Mouse (Mus musculus): ENCODE results near the gene Hist1h2ac. TPM values are rescaled to one million over a fixed set of nuclear protein-coding genes. Genes with fewer than 3 reads are reported as not detected.
"Not testable (repeated sequence)": the region's sequence is repeated elsewhere in the genome, so short reads cannot be mapped to it uniquely, and the experiment has no call there.

The Hist1h2ac gene
- polyA plus RNA-seq, 1 experiment from 2014 or later = 1.1 TPM

GRCm38 (mm10) chr13:23710374-23711089 is 26.8 kb upstream of the Hist1h2ac start, which contains the start of gene Hfe:
Gene Hfe (minus strand): TSS chr13:23710854.
- no peak for ATAC-seq (ENCODE audit: insufficient number of reproducible peaks, low FRiP score, low TSS enrichment, low read depth)
- Histone ChIP-seq H3K27me3 (no peaks in the 10 kb centered on the region), H3K36me3 (no peaks in the 10 kb centered on the region), H3K9ac (peak within 1 kb of the TSS; percentile 33), H3K27ac (replicated peaks) (no peak within 1 kb of the TSS), H3K4me3 (replicated peaks) (peak within 1 kb of the TSS; percentile 47), H3K4me2 (replicated peaks) (peak within 1 kb of the TSS; percentile 76), H3K4me1 (peaks cover 11% of the 10 kb centered on the region; the same call in 1 of the 2 replicates), H3K9me3 (replicated peaks) (no peaks in the 10 kb centered on the region)
- 3% methylated on average over 17 of the region's 17 CpGs for WGBS

- WGBS = 13% methylated on average over 15 of the region's 15 CpGs
- no peaks in the 10 kb centered on the region for H3K27me3 ChIP-seq
- peak overlapping the region; percentile 33 for H3K9ac ChIP-seq
- no peak overlapping the region for H3K27ac ChIP-seq (replicated peaks)
- H3K4me1 ChIP-seq = peaks cover 11% of the 10 kb centered on the region; the same call in 1 of the 2 replicates
- H3K36me3 ChIP-seq = no peaks in the 10 kb centered on the region
- H3K4me3 ChIP-seq (replicated peaks) = peak overlapping the region; percentile 47
- ATAC-seq (ENCODE audit: insufficient number of reproducible peaks, low FRiP score, low TSS enrichment, low read depth) = no peak
- H3K9me3 ChIP-seq (replicated peaks) = no peaks in the 10 kb centered on the region
- peak overlapping the region; percentile 76 for H3K4me2 ChIP-seq (replicated peaks)
These were observed 26.1 kb upstream of the Hist1h2ac start for GRCm38 (mm10) chr13:23709714-23710373.

- ATAC-seq (ENCODE audit: insufficient number of reproducible peaks, low FRiP score, low TSS enrichment, low read depth) = no peak
- Histone ChIP-seq H3K27ac (replicated peaks) (no peak overlapping the region), H3K4me1 (peaks cover 11% of the 10 kb centered on the region; the same call in 1 of the 2 replicates), H3K4me3 (replicated peaks) (no peak overlapping the region), H3K9ac (no peak overlapping the region), H3K27me3 (no peaks in the 10 kb centered on the region), H3K9me3 (replicated peaks) (no peaks in the 10 kb centered on the region), H3K36me3 (no peaks in the 10 kb centered on the region), H3K4me2 (replicated peaks) (no peak overlapping the region)
- WGBS = 61% methylated on average over 4 of the region's 4 CpGs
These were observed 24.9 kb upstream of the Hist1h2ac start for GRCm38 (mm10) chr13:23708654-23709053.

GRCm38 (mm10) chr13:23708041-23708440 is 24.3 kb upstream of the Hist1h2ac start:
- no peak overlapping the region for H3K4me3 ChIP-seq (replicated peaks)
- no peak overlapping the region for H3K27ac ChIP-seq (replicated peaks)
- no peak for ATAC-seq (ENCODE audit: insufficient number of reproducible peaks, low FRiP score, low TSS enrichment, low read depth)
- no peaks in the 10 kb centered on the region for H3K27me3 ChIP-seq
- 76% methylated on average over 4 of the region's 4 CpGs for WGBS
- H3K4me1 ChIP-seq = peaks cover 11% of the 10 kb centered on the region; the same call in 1 of the 2 replicates
- no peak overlapping the region for H3K4me2 ChIP-seq (replicated peaks)
- H3K9ac ChIP-seq = no peak overlapping the region
- no peaks in the 10 kb centered on the region for H3K36me3 ChIP-seq
- no peaks in the 10 kb centered on the region for H3K9me3 ChIP-seq (replicated peaks)

- no peak overlapping the region for H3K4me2 ChIP-seq (replicated peaks)
- 93% methylated on average over 12 of the region's 12 CpGs for WGBS
- no peaks in the 10 kb centered on the region for H3K9me3 ChIP-seq (replicated peaks)
- peaks cover 11% of the 10 kb centered on the region; the same call in 1 of the 2 replicates for H3K4me1 ChIP-seq
- no peaks in the 10 kb centered on the region for H3K36me3 ChIP-seq
- no peak overlapping the region for H3K4me3 ChIP-seq (replicated peaks)
- H3K27ac ChIP-seq (replicated peaks) = no peak overlapping the region
- H3K9ac ChIP-seq = no peak overlapping the region
- no peak for ATAC-seq (ENCODE audit: insufficient number of reproducible peaks, low FRiP score, low TSS enrichment, low read depth)
- H3K27me3 ChIP-seq = no peaks in the 10 kb centered on the region
These were observed 23.0 kb upstream of the Hist1h2ac start for GRCm38 (mm10) chr13:23706771-23707170.

- Histone ChIP-seq H3K4me1 (peaks cover 14% of the 10 kb centered on the region; the same call in 1 of the 2 replicates), H3K4me3 (replicated peaks) (no peak overlapping the region), H3K9me3 (replicated peaks) (no peaks in the 10 kb centered on the region), H3K4me2 (replicated peaks) (no peak overlapping the region), H3K27me3 (no peaks in the 10 kb centered on the region), H3K27ac (replicated peaks) (no peak overlapping the region), H3K36me3 (no peaks in the 10 kb centered on the region), H3K9ac (no peak overlapping the region)
- ATAC-seq (ENCODE audit: insufficient number of reproducible peaks, low FRiP score, low TSS enrichment, low read depth) = no peak
- 90% methylated on average over 7 of the region's 7 CpGs for WGBS
These were observed 22.1 kb upstream of the Hist1h2ac start for GRCm38 (mm10) chr13:23705751-23706356.

- not testable (repeated sequence) for H3K27me3 ChIP-seq; H3K9me3 ChIP-seq (replicated peaks); H3K36me3 ChIP-seq; H3K9ac ChIP-seq; H3K4me3 ChIP-seq (replicated peaks); H3K4me2 ChIP-seq (replicated peaks); ATAC-seq (ENCODE audit: insufficient number of reproducible peaks, low FRiP score, low TSS enrichment, low read depth); H3K27ac ChIP-seq (replicated peaks)
- 84% methylated on average over 2 of the region's 2 CpGs for WGBS
- 0 out of 2 replicates have a peak, but pooled peaks cover 10% of the 10 kb centered on the region for H3K4me1 ChIP-seq
These were observed 19.1 kb upstream of the Hist1h2ac start for GRCm38 (mm10) chr13:23702801-23703200.

GRCm38 (mm10) chr13:23702220-23702619 is 18.5 kb upstream of the Hist1h2ac start:
- Histone ChIP-seq H3K27me3 (no peaks in the 10 kb centered on the region), H3K4me3 (replicated peaks) (no peak overlapping the region), H3K36me3 (no peaks in the 10 kb centered on the region), H3K4me1 (0 out of 2 replicates have a peak, but pooled peaks cover 10% of the 10 kb centered on the region), H3K9me3 (replicated peaks) (no peaks in the 10 kb centered on the region), H3K9ac (no peak overlapping the region), H3K27ac (replicated peaks) (no peak overlapping the region), H3K4me2 (replicated peaks) (no peak overlapping the region)
- WGBS = 57% methylated on average over 4 of the region's 4 CpGs
- no peak for ATAC-seq (ENCODE audit: insufficient number of reproducible peaks, low FRiP score, low TSS enrichment, low read depth)

- no peaks in the 10 kb centered on the region for H3K27me3 ChIP-seq
- ATAC-seq (ENCODE audit: insufficient number of reproducible peaks, low FRiP score, low TSS enrichment, low read depth) = peak; percentile 48; the same call in 1 of the 2 replicates
- H3K36me3 ChIP-seq = no peaks in the 10 kb centered on the region
- WGBS = 29% methylated on average over 8 of the region's 8 CpGs
- H3K4me1 ChIP-seq = 0 out of 2 replicates have a peak, but pooled peaks cover 14% of the 10 kb centered on the region
- H3K9ac ChIP-seq = no peak overlapping the region
- H3K4me2 ChIP-seq (replicated peaks) = no peak overlapping the region
- H3K9me3 ChIP-seq (replicated peaks) = no peaks in the 10 kb centered on the region
- no peak overlapping the region for H3K27ac ChIP-seq (replicated peaks)
- no peak overlapping the region for H3K4me3 ChIP-seq (replicated peaks)
These were observed 17.2 kb upstream of the Hist1h2ac start for GRCm38 (mm10) chr13:23700786-23701520.

GRCm38 (mm10) chr13:23699767-23700166 is 16.0 kb upstream of the Hist1h2ac start:
- WGBS = 59% methylated on average over 3 of the region's 3 CpGs
- no peak overlapping the region for H3K4me2 ChIP-seq (replicated peaks)
- no peak overlapping the region for H3K9ac ChIP-seq
- no peak overlapping the region for H3K4me3 ChIP-seq (replicated peaks)
- no peak overlapping the region for H3K27ac ChIP-seq (replicated peaks)
- peaks cover 20% of the 10 kb centered on the region; the same call in 1 of the 2 replicates for H3K4me1 ChIP-seq
- H3K36me3 ChIP-seq = no peaks in the 10 kb centered on the region
- no peak for ATAC-seq (ENCODE audit: insufficient number of reproducible peaks, low FRiP score, low TSS enrichment, low read depth)
- no peaks in the 10 kb centered on the region for H3K27me3 ChIP-seq
- no peaks in the 10 kb centered on the region for H3K9me3 ChIP-seq (replicated peaks)

All from embryonic facial prominence, embryonic 15.5 days (tissue).